Mouse (Mus musculus) lung, adult 18-20 months (tissue): ENCODE results near the gene Slco3a1.
"Not testable (repeated sequence)": the region's sequence is repeated elsewhere in the genome, so short reads cannot be mapped to it uniquely, and the experiment has no call there.

ENCODE experiments used
- DNase-seq, 2 experiments: peaks; one replicate each; pipeline ENCODE4 v3.0.0; 2022; ENCODE audit warnings: mixed read lengths in 2 of 2

Slco3a1 gene

DNA sequence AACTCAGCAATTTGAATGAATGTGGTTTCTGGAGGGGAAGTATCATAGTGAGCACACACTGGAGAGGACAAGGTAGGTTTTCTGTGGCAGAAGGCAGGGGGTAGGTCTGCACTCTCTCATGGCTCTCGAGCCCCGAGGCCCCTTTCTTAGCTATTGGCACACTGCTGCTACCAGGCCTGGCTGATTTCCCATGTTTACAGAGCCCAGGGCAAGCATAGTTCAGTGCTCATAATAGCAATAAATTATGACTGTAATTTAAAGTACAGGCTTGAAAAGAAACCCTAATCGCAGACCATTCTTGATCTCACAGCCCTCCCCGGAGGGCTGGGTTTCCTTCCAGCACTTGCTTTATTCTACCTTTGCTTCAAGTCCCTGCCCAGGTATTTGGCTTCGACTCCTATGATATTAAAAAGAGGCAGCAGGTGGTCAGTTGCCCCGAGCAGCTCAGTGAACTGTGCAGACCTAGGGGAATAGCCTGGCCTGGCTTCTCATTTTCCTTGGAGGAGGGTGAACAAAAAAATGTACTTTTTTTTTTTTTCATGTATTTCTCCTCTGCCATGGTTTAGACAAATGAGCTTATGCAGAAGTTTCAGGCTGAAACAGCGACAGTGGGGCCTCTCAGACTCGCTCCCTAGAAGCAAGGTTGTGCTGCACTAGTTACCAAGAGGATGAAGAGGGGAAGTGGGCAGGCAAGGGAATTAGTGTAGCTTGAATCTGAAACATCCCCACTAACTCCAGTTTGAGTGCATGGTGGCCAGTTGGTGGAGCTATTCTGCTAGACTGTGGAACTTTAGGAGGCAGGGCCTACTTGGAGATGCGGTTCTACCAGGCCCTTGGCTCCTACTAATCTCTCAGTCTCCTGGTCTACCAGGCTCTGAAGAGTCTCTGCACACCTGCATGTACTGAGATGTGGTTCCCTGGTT lies 130.4 kb downstream of the Slco3a1 start:
- peak; percentile 64 to 66 for DNase-seq

- DNase-seq: peak in 1 of 2 experiments; percentile 35
Measured at GRCm38 (mm10) chr7:74423316-74423715, 131.3 kb downstream of the Slco3a1 start.

DNA sequence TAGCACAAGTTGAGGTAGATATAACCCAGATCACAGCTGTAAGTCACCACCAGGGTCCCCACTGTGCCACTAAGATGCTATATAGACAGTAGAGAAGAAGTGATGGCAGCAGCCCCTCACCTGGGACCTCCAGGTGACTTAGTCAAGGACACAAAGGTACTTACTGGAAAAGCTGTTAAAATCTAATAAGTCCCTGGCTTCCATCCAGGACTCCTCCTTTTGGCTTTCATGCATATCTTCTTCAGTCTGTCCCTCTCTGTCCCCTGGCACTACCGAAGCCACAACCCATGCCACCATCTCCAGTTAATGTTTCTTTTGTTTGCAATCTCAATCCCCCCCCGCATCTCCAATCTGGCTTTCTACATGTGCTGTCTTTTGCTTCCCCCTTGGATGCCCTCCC lies 131.8 kb downstream of the Slco3a1 start:
- DNase-seq: no peak

- peak in 1 of 2 experiments; percentile 19 for DNase-seq
Measured at GRCm38 (mm10) chr7:74422002-74422401, 132.6 kb downstream of the Slco3a1 start.

DNA sequence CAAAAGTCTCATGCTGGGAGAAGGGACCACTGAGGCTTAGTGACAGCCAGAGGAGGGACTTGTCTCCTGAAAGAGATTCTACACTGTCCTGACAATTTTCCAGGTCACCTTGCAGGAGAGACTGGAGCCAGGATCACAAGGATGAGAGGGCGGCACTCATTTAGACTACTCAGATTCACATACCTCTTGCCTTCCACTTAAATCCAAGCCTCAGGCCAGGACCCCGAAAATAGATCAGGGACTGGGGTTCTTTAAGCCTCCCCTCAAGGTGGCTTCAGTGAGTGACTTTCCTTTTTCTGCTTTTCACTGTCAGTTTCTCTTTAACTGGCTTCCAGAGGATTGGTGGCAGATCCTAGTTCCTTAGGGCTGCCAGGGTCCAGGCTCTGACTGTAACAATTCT lies 133.0 kb downstream of the Slco3a1 start:
- no peak for DNase-seq

DNA sequence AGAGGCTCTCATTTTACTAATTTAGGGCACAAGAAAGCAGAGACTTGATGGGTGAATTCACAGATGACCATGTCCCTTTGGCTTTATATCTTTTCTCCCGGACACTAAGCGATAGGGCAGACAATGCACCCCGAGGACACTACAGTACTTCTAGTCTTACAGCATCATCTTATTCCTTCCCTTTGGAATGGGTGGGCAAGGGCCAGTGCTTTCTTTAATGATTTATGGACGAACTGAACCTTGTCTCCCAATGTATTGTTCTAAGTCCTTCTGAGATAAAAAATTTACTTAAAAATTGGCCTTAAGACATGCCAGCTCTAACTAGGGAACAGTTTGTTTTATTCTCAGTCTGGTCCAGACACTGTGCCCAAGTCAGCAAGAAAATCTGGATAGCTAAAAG lies 134.9 kb downstream of the Slco3a1 start:
- DNase-seq: no peak

DNA sequence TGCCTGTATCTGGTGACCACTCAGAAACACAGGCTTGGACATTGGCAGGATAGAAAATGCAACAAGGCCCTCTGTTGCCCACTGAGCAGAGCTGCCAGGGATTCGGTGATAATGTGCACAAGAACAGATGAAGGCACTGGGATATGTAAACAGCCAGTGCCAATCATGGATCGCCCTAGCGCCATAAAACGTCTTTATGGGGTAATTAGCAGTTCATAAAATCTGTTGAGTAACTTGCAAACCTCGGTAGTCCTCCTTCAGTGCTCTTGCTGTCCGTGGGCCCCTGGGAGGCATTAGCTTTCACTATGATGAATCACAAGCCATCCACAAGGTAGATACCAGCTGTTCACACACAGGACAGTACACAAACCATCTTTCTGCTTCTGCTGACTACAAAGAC lies 137.6 kb downstream of the Slco3a1 start:
- no peak for DNase-seq

- DNase-seq: no peak
Measured at GRCm38 (mm10) chr7:74415241-74415640, 139.3 kb downstream of the Slco3a1 start.

DNA sequence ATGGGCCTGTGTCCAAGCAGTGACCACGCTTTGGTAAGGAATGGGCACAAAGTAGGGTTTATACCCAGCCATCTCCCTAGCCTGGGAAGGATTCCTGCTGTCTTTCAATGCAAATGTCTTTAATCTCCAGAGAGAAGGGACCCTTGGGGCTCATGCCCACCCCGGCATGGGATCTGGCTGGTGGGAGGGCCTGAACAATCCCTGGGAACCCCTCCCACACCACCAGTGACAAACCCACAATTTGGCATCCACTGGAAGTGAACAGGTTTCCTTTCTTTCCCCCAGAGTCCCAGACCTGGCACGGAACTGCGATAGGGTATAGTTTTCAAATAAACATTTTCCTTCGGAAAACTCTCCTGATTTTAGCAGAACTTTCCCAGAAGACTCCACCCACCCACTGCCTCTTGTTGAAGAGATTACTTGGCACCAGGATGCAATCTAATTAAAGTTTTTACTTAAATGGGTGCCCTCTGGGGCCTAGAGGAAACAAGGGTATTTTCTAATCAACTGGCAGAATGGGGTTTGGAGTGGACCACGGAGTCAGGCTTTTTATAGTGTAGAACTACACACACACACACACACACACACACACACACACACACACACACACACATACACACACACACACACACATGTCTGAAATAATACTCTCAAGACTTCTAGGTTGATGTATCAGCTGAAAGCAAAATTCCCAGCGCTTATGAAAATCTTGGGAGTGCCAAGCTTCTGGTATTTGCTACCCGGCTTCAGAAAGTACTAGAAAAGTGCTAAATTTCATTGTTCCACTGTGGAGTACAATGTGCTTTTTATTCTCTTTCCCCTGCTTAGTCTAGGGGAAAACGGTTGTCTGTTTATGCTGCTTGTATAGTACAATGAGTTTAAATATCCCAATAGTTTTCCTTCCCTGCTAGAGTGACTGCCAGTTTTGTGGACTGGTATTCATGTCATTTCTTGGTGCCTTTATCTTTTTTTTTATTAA lies 140.6 kb downstream of the Slco3a1 start:
- no peak for DNase-seq

DNA sequence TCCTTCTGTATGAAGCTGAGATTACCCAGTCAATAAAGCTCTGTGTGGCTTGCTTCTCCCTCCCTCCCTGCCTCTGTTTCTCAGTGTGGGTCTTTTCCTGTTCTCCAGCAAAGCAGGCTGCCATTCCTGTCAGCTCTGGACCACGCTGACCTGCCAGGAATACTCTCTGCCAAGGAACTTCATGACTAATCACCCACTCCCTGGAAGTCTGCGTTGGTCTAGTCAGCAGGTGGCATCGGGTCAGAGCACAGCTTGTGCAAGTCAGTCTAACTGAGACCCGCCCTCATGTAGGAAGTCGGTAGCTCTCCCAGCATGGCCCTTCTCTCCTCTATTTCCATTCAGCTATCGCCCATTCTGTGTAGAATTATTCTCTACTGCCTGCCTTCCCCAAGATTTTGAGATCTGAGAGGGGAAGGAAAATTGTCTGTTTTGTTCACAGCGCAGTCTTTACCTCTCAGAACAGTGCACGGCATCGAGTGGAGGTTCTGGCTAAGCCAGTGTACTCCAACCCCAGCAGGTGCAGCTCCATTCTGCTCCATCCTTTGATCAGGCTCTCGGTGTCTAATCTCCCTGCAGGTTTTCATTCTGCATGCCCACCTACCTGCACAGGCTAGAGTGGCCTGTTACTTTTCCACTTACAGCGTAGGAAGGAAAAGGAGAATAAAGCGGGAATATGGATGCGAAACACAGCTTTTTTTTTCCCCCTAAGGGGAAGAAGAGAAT lies 145.8 kb downstream of the Slco3a1 start:
- DNase-seq: peak; percentile 41 to 65

DNA sequence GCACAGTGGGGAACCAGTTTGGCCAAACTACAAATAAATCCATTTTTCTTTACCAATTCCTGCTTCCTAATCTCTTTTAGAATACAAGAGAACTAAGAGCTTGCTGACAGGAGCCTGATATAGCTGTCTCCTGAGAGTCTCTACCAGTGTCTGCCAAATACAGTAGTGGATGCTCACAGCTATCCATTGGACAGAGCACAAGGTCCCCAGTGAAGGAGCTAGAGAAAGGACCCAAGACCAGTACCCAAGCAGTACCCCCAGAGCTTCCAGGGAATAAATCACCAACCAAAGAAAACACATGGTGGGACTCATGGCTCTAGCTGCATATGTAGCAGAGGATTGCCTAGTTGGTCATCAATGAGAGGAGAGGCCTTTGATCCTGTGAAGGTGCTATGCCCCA lies 146.7 kb downstream of the Slco3a1 start:
- not testable (repeated sequence) for DNase-seq

DNA sequence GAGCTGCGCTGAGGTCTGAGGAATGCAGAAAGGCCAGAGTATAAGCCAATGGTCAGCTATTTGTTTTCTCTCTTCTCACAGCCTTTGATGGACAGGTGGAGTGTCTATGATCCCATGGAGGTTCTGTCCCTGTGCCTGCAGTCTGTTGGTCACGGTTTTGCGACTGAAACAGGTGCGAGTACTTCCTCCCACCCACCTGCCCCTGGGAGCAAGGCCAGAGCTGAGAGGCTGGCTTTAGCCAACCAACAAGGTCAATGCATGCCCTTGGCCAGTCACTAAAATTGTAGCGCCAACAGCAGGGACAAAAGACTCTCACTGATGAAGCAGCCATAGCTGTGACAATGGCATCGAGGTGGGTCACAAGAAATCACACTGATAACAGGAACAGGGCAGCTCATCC lies 154.9 kb downstream of the Slco3a1 start:
- no peak for DNase-seq

- no peak for DNase-seq
Measured at GRCm38 (mm10) chr7:74399154-74399553, 155.4 kb downstream of the Slco3a1 start.

GRCm38 (mm10) chr7:74398326-74398725 lies 156.3 kb downstream of the Slco3a1 start:
- DNase-seq: no peak

DNA sequence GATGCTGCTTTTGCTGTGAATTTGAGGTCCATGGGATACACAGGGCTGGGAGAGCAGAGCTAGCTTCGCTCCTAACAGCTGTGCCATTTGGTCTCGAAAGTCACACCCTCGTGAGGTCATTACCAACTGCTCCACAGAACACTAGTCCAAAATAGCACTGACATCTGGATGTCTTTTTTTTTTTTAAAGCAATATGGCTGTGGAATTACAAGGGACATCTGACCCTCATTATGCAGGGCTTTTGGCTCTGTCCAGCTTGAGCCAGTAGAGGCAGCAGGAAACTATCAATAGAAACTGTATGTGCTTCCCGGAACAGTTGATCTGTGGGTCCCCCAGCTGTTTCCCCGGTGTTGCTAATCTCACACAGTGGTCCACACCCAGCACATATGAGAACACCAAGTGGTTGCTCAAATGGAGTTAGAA lies 163.1 kb downstream of the Slco3a1 start:
- DNase-seq: no peak

DNA sequence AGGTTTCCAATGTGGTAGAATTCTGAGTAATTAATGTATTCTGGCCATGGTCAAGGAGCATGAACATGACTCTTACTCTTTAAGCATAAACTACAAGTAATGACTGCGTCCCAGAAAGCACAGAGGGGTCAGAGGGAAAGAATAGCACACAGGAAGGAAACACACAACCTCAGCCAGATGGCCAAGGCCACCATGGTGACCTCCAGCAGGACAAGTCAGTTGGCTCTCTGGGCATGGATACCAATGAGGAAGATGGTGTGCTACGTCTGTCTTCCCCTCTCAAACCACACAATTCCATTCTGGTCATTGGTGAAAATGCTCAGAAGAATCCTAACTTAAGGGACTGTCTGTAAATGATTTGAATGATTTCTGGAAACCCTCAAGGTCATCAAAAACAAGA lies 165.0 kb downstream of the Slco3a1 start:
- no peak for DNase-seq

DNA sequence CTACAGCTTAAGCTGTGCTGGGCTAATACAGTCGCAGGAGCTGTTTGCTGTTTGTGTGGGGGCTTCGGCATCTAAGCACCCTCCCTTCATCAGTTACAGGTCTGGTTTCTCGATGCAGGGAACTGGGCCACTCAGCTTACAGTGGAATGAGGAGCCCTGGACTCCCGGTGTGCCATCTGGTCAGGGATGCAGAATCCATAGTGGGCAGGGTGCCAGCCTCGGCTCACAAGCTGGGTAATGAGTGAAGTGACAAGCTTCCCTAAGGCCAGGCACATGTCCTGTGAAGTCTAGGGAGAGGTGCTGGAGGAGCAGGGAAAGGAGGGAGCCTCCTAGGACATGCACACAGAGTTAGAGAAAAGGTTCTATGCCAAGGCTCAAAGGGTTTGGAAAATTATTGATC lies 168.3 kb downstream of the Slco3a1 start:
- no peak for DNase-seq

- DNase-seq: no peak
Measured at GRCm38 (mm10) chr7:74383040-74383666, 171.4 kb downstream of the Slco3a1 start.

DNA sequence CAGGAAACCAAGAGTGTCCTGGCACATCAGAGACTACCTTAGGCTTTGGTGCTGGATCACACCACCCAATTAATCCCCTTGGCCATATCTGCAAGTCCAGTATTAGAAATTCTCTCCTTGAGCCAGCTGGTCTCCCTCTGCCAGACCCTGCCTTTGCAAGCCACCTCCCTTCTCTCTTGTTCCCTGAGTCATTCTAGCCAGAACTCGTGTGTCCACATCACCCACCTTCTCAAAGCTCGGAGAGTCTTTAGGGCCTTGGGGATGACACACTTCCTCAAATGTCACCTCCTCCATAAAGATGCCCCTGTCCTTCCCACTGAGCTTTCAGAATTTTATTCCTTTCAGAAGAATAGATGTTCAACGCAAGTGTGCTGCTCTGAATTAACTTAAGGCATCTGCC lies 172.3 kb downstream of the Slco3a1 start:
- no peak for DNase-seq

GRCm38 (mm10) chr7:74381881-74382281 lies 172.7 kb downstream of the Slco3a1 start:
- peak in 1 of 2 experiments; percentile 12 for DNase-seq

DNA sequence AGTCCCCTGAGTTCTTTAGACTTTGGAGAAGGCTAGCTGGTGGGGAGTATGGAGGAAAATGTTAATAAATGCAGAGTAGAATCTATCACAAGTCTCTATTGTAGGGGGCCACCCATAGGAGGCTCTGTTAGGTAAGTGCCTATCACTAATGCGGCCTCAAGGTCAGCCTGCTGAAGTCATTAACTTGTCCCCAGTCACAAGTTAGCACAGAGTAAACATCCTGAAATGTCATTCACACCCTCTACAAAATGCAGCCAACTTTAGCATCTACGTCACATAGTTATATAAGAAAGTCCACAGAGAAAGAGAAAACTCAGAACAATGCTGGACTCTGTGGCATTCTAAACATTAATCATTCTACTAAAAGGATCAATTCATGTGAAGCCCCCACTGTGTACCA lies 173.5 kb downstream of the Slco3a1 start:
- DNase-seq: no peak

DNA sequence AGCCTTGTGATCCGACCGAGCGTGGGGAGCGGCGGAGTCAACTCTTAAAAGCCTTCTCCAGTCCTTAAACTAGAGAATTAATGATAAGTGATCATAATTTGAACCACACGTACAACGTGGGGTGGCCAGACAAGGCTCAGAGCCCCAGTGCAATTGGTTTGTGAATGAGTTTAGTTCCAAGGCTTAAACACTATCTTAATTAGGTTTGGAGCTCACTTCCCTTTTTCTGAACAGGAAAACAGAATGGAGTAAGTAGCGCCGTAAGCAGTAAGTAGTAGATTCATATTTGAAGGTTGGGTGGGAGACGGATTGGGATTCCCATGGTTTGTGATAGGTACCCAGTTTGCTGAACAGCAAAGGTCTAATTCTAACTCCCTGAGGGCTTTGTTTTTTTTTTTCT lies 176.7 kb downstream of the Slco3a1 start:
- DNase-seq: no peak
